ENCODE assay signal across 30 mouse cellular contexts in genomic region chr3:40655571-40655970, GRCm38 (mm10). TPM values are rescaled to one million over a fixed set of nuclear protein-coding genes. Genes with fewer than 3 reads are reported as not detected.
A peak's percentile ranks its signal among the peaks of the same experiment; 100 is the strongest.
DNase-seq lines count a peak whose midpoint lies in the region; ATAC-seq and TF ChIP-seq lines count a peak whose summit lies in the region.
"Had no signal": no experiment of that assay in that cellular context is flagged by ENCODE, and none has a peak within 500 bp of the region (broad histone marks: within the 10 kb centered on the region; RNA-seq: fewer than 3 reads in every experiment).

No protein-coding gene starts in this region.

- no peak overlapping the region for H3K27ac ChIP-seq in heart, embryonic 12.5 days (ENCODE audit: poor library complexity, severe bottlenecking)
- H3K27ac ChIP-seq in heart, postnatal 0 days (ENCODE audit: low read depth) = peak overlapping the region; percentile 6; the same call in 1 of the 2 replicates
- no peak overlapping the region for H3K27ac ChIP-seq in heart, embryonic 10.5 days
- H3K27ac ChIP-seq: forebrain, embryonic 10.5 days; forebrain, embryonic 13.5 days; hindbrain, embryonic 12.5 days; hindbrain, embryonic 15.5 days had no signal

- TF ChIP-seq EP300 in heart, postnatal 0 days (IDR thresholded peaks at IDR 0.05; ENCODE audit: low read depth) = 0 out of 2 replicates have a peak, but pooled peaks have one; percentile 33

- no peak overlapping the region for H3K9ac ChIP-seq in heart, embryonic 12.5 days
- H3K9ac ChIP-seq in heart, postnatal 0 days (replicated peaks; ENCODE audit: low read depth, low read length) = no peak overlapping the region
- H3K9ac ChIP-seq: embryonic facial prominence, embryonic 13.5 days; forebrain, embryonic 13.5 days; hindbrain, embryonic 12.5 days; hindbrain, embryonic 15.5 days had no signal

- H3K27me3 ChIP-seq in heart, embryonic 12.5 days (replicated peaks) = no peaks in the 10 kb centered on the region
- H3K27me3 ChIP-seq in heart, postnatal 0 days (ENCODE audit: control insufficient read depth, insufficient read depth, low read length) = no peaks in the 10 kb centered on the region
- H3K27me3 ChIP-seq in heart, embryonic 10.5 days (ENCODE audit: insufficient read depth, poor library complexity, severe bottlenecking) = no peaks in the 10 kb centered on the region
- H3K27me3 ChIP-seq: CH12.LX; embryonic facial prominence, embryonic 13.5 days; forebrain, embryonic 13.5 days; hindbrain, embryonic 12.5 days; hindbrain, embryonic 15.5 days; Patski had no signal

- no peaks in the 10 kb centered on the region for H3K9me3 ChIP-seq in heart, embryonic 12.5 days (replicated peaks)
- no peaks in the 10 kb centered on the region for H3K9me3 ChIP-seq in heart, postnatal 0 days (replicated peaks; ENCODE audit: control insufficient read depth, low read length)
- no peaks in the 10 kb centered on the region for H3K9me3 ChIP-seq in heart, embryonic 10.5 days
- H3K9me3 ChIP-seq: embryonic facial prominence, embryonic 13.5 days; forebrain, embryonic 10.5 days; forebrain, embryonic 13.5 days; G1E; hindbrain, embryonic 12.5 days; hindbrain, embryonic 15.5 days had no signal

- H3K4me2 ChIP-seq in heart, embryonic 12.5 days = no peak overlapping the region
- no peak overlapping the region for H3K4me2 ChIP-seq in heart, postnatal 0 days (ENCODE audit: low read depth, low read length)
- H3K4me2 ChIP-seq: embryonic facial prominence, embryonic 13.5 days; forebrain, embryonic 13.5 days; hindbrain, embryonic 12.5 days; hindbrain, embryonic 15.5 days had no signal

- WGBS in heart, embryonic 12.5 days = 90% methylated on average over 11 of the region's 11 CpGs
- 68% methylated on average over 11 of the region's 11 CpGs for WGBS in heart, postnatal 0 days
- WGBS in heart, embryonic 10.5 days = 93% methylated on average over 11 of the region's 11 CpGs

- no peak for TF ChIP-seq CTCF in heart, postnatal 0 days (IDR thresholded peaks at IDR 0.05; ENCODE audit: low read depth)

- peak; percentile 91 for DNase-seq in heart, adult 11 months
- DNase-seq in heart, postnatal 0 days (ENCODE audit: low spot score) = no peak
- DNase-seq in heart, embryonic 10.5 days (ENCODE audit: low spot score) = no peak
- DNase-seq in Muller cell, postnatal 12 days (ENCODE audit: inconsistent ontology term) = peak; percentile 32
- DNase-seq in spleen, postnatal 36 days (ENCODE audit: low spot score in 2 of 2) = no peak
- DNase-seq: adrenal gland, adult 2 months; adrenal gland, postnatal 14 days; B cell, adult 2 months; cerebellum, adult 11 months; cerebellum, adult 2 months; cerebellum, adult 9-11 months; cerebellum, postnatal 25 days; gastrocnemius, postnatal 10 days; gastrocnemius, postnatal 36 days; kidney, adult 2 months had no signal

- H3K4me1 ChIP-seq in heart, embryonic 12.5 days (replicated peaks) = peaks cover 6% of the 10 kb centered on the region
- H3K4me1 ChIP-seq in heart, postnatal 0 days (ENCODE audit: control insufficient read depth, insufficient read depth) = peaks cover 7% of the 10 kb centered on the region; the same call in 1 of the 2 replicates
- 0 out of 2 replicates have a peak, but pooled peaks cover 5% of the 10 kb centered on the region for H3K4me1 ChIP-seq in heart, embryonic 10.5 days
- H3K4me1 ChIP-seq: forebrain, embryonic 10.5 days; forebrain, embryonic 13.5 days; hindbrain, embryonic 12.5 days; hindbrain, embryonic 15.5 days had no signal

- H3K36me3 ChIP-seq in heart, embryonic 12.5 days = peaks cover 12% of the 10 kb centered on the region
- 0 out of 2 replicates have a peak, but pooled peaks cover 4% of the 10 kb centered on the region for H3K36me3 ChIP-seq in heart, postnatal 0 days (replicated peaks; ENCODE audit: control insufficient read depth, insufficient read depth, low read length)
- H3K36me3 ChIP-seq in heart, embryonic 10.5 days = peaks cover 11% of the 10 kb centered on the region

- ATAC-seq in heart, embryonic 12.5 days (ENCODE audit: insufficient number of reproducible peaks, low FRiP score) = no peak
- ATAC-seq in heart, postnatal 0 days (ENCODE audit: insufficient read depth, low read depth) = peak; percentile 66
- ATAC-seq: forebrain, embryonic 13.5 days; forebrain, embryonic 16.5 days; intestine, postnatal 0 days; Patski had no signal

- no peak overlapping the region for H3K4me3 ChIP-seq in heart, embryonic 12.5 days
- H3K4me3 ChIP-seq in heart, postnatal 0 days (ENCODE audit: low read depth, low read length) = no peak overlapping the region
- H3K4me3 ChIP-seq in heart, embryonic 10.5 days = no peak overlapping the region
- H3K4me3 ChIP-seq: embryonic facial prominence, embryonic 13.5 days; forebrain, embryonic 10.5 days; forebrain, embryonic 13.5 days; hindbrain, embryonic 12.5 days; hindbrain, embryonic 15.5 days had no signal

RNA-seq across cellular contexts. Expression of gene Slc25a31, which starts 53.1 kb away (rescaled TPM):
- polyA plus RNA-seq in heart, embryonic 12.5 days (2016; fragmentation: Nextera tagmentation; extraction: Ambion mirVana) = 0.51 and 0.74 TPM in 2 replicates
- total RNA-seq in heart, postnatal 0 days (2014; rRNA removed; ENCODE audit: low replicate concordance) = 0.93 TPM in 1 of 2 replicates, not detected in the other
- 0.73 and 0.86 TPM in 2 replicates for polyA plus RNA-seq in heart, postnatal 0 days (2015; fragmentation: Nextera tagmentation; extraction: Ambion mirVana)
- polyA plus RNA-seq in heart, embryonic 10.5 days (2016; fragmentation: Nextera tagmentation; extraction: Ambion mirVana) = 0.21 and 0.35 TPM in 2 replicates
- total RNA-seq: adrenal gland, postnatal 14 days; CH12.LX; common myeloid progenitor, adult 5-6 weeks; gastrocnemius, adult 18-20 months; gastrocnemius, postnatal 10 days; gastrocnemius, postnatal 36 days; granulocyte monocyte progenitor cell, adult 5-6 weeks; hematopoietic stem cell, adult 5-6 weeks had no signal
- polyA plus RNA-seq: adrenal gland, adult 2 months; G1E; intestine, postnatal 0 days; Patski had no signal

Comparison
In these comparisons a context has a peak if more than half of its experiments do, and no peak if none do; other contexts are left out.
1. DNase-seq: peak in heart, adult 11 months (single experiment) and Muller cell, postnatal 12 days (single experiment); none in heart, postnatal 0 days (single experiment), heart, embryonic 10.5 days (single experiment) and spleen, postnatal 36 days (0 of 2).